Mouse (Mus musculus): ENCODE results near the gene Stim1.
"Not testable (repeated sequence)": the region's sequence is repeated elsewhere in the genome, so short reads cannot be mapped to it uniquely, and the experiment has no call there.

Gene Stim1

GRCm38 (mm10) chr7:102249531-102249895, 18.1 kb upstream of the Stim1 start:
- DNase-seq (ENCODE audit: low read depth, low spot score) = peak; percentile 82

DNA sequence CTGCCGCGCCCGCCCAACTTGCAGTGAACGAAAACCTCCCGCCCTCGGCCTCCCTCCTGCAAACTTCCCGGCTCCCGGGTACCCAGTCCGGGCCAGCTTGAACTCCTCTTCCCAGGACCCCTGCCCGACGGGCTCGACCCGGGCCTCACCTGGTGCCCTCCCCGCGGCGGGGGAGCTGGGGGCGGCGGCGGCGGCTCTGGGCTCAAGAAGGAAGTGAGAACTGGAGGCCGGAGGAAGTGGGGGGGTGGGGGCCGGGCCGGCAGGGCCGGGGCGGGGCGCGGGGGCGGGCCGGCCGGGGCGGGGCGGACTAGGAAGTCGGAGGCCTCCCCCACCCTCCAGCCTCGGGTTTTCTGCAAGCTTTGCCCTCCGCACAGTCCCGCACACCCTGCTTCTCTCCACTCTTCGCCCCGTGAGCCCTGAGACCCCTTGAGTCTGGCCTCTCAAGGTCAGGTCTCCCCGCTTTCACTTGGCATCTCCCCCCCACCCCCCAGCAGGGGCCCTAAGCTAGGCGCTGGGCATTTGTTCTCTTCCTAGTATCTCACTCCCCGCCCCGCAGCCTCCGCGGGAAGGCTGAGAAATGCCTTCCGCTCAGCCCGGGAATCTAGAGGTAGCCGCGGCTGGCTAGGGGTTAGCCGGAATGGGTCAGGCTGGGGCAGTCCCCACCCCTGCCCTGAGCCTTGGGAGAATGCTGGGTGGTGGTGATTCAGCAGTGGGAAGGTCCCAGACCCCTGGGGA, 17.5 kb upstream of the Stim1 start:
- DNase-seq (ENCODE audit: low read depth, low spot score) = peak; percentile 86

GRCm38 (mm10) chr7:102250631-102251214, 16.9 kb upstream of the Stim1 start:
- DNase-seq (ENCODE audit: low read depth, low spot score) = peak; percentile 96

DNA sequence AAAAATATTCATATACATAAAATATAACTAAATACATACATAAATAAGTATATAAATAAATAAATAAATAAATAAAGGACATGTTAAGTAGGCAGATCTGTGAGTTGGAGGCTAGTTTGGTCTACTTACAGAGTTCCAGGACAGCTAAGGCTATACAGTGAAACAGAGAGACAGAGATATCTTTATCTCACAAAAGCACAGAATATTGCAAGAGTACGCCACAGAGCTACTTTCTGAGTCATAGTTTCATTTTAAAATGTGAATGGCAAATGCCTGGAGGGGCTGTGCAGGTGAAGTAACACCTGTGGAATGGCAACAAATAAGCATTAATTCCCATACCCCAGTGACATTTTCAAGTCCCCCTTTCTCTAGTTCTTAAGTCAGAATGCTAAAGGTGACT, 14.0 kb upstream of the Stim1 start:
- no peak for DNase-seq (ENCODE audit: low read depth, low spot score)

DNA sequence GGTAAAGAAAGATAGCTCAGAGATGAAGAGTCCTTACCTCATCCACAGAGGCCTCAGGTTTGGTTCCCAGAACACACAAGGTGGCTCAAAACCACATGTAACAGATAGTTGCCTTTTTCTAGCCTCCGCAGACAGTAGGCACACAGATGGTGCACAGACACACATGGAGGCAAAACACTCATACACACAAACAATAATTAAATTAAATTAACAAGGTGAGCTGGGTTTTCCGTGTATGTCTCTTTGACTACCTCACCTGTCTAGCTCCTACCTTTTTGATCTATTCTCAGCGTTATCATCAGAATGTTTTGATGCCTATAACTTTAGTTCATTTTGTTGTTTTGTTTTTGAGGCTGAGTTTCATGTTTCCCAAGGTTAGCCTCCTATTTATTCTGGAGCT, 11.7 kb upstream of the Stim1 start, which contains the start of gene Rhog:
Gene Rhog (minus strand): TSS at position 101 of the 400 bp plus-strand sequence.
- DNase-seq (ENCODE audit: low read depth, low spot score) = no peak

DNA sequence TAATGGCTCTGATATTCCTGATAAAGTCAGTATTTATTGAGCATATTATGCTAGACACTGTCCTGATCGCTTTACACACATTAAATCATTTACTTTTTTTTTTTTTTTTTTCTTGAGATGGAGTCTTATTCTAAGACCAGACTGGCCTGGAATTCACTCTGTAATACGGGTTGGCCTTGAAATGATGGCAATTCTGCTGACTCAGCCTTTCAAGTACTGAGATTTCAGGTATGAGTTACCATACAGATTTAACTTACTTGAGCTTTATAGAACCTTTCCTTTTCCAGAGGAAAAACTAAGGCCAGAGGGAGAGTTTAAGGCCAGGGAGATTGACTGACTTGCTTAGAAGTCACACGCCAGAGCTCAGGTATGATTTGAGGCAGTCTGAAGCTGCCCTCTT, 11.0 kb upstream of the Stim1 start:
- no peak for DNase-seq (ENCODE audit: low read depth, low spot score)

GRCm38 (mm10) chr7:102258189-102258588, 9.4 kb upstream of the Stim1 start:
- DNase-seq (ENCODE audit: low read depth, low spot score) = peak; percentile 88

GRCm38 (mm10) chr7:102258753-102259152, 8.9 kb upstream of the Stim1 start:
- DNase-seq (ENCODE audit: low read depth, low spot score) = no peak

- no peak for DNase-seq (ENCODE audit: low read depth, low spot score)
These were observed 7.7 kb upstream of the Stim1 start for GRCm38 (mm10) chr7:102259716-102260479.

- no peak for DNase-seq (ENCODE audit: low read depth, low spot score)
These were observed 7.1 kb upstream of the Stim1 start for GRCm38 (mm10) chr7:102260518-102260917.

- DNase-seq (ENCODE audit: low read depth, low spot score) = no peak
These were observed 4.6 kb upstream of the Stim1 start for GRCm38 (mm10) chr7:102263020-102263419.

DNA sequence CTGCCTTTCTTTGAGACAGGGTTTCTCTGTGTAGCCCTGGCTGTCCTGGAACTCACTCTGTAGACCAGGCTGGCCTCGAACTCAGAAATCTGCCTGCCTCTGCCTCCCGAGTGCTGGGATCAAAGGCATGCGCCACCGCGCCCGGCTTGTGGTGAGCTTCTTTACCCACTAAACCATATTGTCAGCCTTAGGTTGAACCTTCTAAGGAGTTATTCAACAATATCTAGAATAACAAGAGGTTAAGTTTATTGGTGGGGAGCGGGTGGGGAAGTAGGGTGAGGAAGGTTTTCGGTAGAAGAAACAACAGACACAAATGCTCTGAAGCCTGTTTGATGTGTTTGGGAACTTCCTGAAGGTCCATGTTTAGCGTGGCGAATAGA, 1.6 kb upstream of the Stim1 start:
- not testable (repeated sequence) for DNase-seq (ENCODE audit: low read depth, low spot score)

DNA sequence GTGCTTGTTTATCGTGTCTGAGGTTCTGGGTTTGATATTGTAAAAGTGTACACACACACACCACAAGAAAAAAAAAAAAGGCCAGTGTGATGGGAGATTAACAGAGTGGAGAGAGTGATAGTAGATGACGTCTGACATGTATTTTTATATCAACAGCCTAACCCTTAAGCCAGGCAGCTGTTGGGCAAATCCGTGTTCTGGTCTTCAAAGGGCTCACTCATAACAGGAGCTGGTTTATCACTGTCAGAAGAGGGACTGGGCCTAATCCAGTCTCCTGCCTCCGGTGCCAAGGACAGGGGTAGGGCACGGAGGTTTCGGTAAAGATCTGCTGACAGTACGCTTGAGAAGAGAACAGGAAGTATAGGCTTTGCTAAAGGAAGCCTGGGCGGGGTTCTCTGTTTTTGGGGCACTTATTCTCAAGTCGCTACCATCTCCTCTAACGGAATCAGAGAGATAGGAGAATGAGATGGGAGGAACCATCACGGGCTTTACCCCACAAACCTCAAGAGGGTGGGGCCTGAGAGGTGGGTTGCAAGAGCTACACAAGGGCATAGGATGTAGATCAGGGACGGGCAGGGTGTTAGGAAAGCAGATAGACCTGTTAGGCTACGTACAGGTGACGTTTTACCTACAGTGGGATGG, 1.1 kb upstream of the Stim1 start:
- DNase-seq (ENCODE audit: low read depth, low spot score) = peak; percentile 89

DNA sequence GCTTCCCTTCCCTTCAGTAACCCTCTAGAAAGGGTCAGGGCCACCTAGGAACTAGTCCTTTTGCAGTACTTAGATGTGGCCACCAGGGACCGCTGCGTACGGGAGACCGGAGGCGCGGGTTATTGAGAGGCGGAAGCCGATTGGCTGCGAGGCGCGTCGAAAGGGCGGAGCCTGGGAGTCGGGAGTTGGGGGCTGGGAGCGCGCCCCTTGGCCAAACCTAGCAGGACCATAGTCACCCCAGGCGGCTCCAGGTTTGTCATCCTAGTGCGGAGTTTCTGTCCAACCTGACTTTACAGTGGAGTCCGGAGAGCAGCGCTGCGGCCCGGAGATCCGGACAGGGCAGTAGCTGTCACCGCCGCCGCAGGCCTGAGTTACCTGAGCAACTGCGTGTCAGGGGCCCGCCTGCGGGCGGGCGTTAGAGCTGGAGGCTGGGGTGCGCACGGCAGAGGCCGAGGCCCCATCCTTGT, 460 bp upstream of the Stim1 start:
- peak; percentile 96 for DNase-seq (ENCODE audit: low read depth, low spot score)

DNA sequence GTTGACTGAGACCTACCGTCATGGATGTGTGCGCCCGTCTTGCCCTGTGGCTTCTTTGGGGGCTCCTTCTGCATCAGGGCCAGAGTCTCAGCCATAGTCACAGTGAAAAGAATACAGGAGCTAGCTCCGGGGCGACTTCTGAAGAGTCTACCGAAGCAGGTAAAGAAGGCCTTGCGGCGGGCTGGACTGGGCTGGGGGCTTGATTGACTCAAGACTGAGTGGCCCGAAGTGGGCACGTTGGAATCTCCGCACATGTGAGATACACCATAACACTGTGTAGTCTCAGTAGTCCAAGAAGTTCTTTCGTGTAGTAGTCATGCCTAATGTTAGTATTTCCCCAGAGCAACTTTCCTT, 766 bp downstream of the Stim1 start:
- no peak for DNase-seq (ENCODE audit: low read depth, low spot score)

DNA sequence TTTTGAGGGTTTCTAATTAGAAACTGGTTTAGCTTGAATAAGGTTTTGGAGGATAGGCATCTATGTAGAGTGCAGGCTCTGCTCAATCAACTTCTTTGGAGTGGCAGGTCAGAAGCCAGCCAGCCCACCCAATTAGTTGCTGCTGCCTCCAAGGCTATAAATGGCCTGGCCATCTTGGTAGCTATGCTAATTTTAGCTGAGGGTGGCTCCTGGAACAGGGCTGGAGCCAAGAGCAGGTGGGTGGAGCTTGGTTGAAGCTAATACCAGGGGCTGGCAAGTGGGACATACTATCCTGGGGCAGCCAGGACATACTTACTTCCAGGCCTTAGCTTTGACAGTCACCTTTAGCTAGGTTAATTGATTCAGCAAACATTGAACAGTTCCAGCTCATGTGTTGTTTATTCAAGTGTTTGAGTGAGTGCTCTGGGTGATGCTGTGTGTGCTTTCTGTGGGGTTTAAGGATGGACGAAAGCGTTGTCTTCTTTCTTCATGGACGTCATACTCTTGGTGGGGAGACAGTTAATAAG, 4.9 kb downstream of the Stim1 start:
- DNase-seq (ENCODE audit: low read depth, low spot score) = no peak

- no peak for DNase-seq (ENCODE audit: low read depth, low spot score)
These were observed 13.8 kb downstream of the Stim1 start for GRCm38 (mm10) chr7:102281403-102281802.

- DNase-seq (ENCODE audit: low read depth, low spot score) = no peak
These were observed 14.7 kb downstream of the Stim1 start for GRCm38 (mm10) chr7:102282261-102282660.

DNA sequence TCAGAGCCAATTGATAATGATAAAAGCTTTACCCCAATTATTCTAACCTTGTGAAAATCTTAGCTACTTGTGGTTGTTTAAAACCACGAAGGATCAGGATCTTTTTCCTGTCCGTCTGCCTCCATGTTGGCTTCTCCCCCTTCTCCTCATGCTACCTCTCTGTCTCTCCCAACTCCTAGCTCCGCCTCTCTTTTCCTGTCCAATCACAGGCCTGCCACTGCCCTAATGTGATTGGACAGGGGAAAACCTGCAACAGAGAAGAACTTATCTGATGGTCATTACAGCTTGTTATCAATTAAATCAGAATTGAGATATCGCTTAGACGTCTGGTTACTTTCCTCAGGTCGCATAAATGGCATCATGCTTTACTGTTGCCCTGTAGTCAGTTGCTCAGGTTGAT, 21.9 kb downstream of the Stim1 start:
- DNase-seq (ENCODE audit: low read depth, low spot score) = no peak

DNA sequence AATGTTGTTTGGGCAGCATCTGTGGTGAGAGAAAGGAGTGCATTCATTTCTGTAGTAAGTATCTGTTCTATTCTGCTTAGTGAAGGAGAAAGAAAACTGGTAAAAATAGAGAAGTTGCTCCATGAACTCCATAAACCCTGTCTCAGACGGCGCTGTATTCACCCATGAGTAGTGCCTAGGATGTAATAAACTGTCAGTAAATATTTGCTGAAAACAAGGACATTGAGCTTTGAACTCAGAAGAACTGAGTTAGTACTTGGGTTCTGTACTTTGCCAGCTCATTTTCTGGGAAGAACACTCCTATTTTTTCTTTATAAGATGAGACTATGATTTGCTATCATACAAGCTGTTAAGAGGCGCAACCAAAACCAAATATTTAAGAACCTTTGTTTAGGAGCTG, 24.6 kb downstream of the Stim1 start:
- no peak for DNase-seq (ENCODE audit: low read depth, low spot score)

- no peak for DNase-seq (ENCODE audit: low read depth, low spot score)
These were observed 25.6 kb downstream of the Stim1 start for GRCm38 (mm10) chr7:102293234-102293633.

- DNase-seq (ENCODE audit: low read depth, low spot score) = no peak
These were observed 33.2 kb downstream of the Stim1 start for GRCm38 (mm10) chr7:102300761-102301160.
